Mouse (Mus musculus) C2C12 (cell line): ENCODE measurements around the gene Ankrd61. TPM values are rescaled to one million over a fixed set of nuclear protein-coding genes. Genes with fewer than 3 reads are reported as not detected.

Experiments
- H3K27me3 ChIP-seq: one replicate; pipeline ENCODE4 v1.6.1; 2011; ENCODE audit not compliant: control insufficient read depth, insufficient read depth, insufficient read length
- H3K36me3 ChIP-seq: one replicate; pipeline ENCODE4 v1.6.1; 2011; ENCODE audit not compliant: control insufficient read depth, insufficient read depth
- H3K4me3 ChIP-seq: one replicate; pipeline ENCODE4 v1.5.1; 2011; ENCODE audit warnings: mild to moderate bottlenecking, control low read depth; ENCODE audit not compliant: poor library complexity, insufficient read depth, severe bottlenecking
- H3K79me2 ChIP-seq: one replicate; pipeline ENCODE4 v1.6.1; 2011; ENCODE audit not compliant: control insufficient read depth, insufficient read depth
- H3K79me3 ChIP-seq: one replicate; pipeline ENCODE4 v1.6.1; 2011; ENCODE audit warnings: low read depth, control low read depth
- H3ac ChIP-seq: one replicate; pipeline ENCODE3; 2011; ENCODE audit warnings: low read depth; ENCODE audit not compliant: control insufficient read depth, insufficient read length
- CEBPB ChIP-seq: IDR thresholded peaks from one replicate; pipeline ENCODE4 v1.6.1; 2011; ENCODE audit warnings: low read depth, mild to moderate bottlenecking, control low read depth, moderate library complexity
- CTCF ChIP-seq: IDR thresholded peaks from one replicate; pipeline ENCODE4 v1.5.1; 2011; ENCODE audit not compliant: control insufficient read depth, insufficient read depth, insufficient read length
- FOSL1 ChIP-seq: IDR thresholded peaks from one replicate; pipeline ENCODE4 v1.8.0; 2011; ENCODE audit warnings: mild to moderate bottlenecking, low read length; ENCODE audit not compliant: poor library complexity, insufficient read depth, severe bottlenecking
- MAX ChIP-seq: IDR thresholded peaks from one replicate; pipeline ENCODE4 v1.6.1; 2011; ENCODE audit warnings: mild to moderate bottlenecking, control low read depth
- MYOD1 ChIP-seq: IDR thresholded peaks from one replicate; pipeline ENCODE4 v1.6.1; 2011; ENCODE audit warnings: low read depth; ENCODE audit not compliant: control insufficient read depth, insufficient read length
- MYOG ChIP-seq: IDR thresholded peaks from one replicate; pipeline ENCODE4 v1.6.1; 2011; ENCODE audit not compliant: control insufficient read depth, insufficient read length; ENCODE audit errors: extremely low read depth
- USF1 ChIP-seq: IDR thresholded peaks from one replicate; pipeline ENCODE4 v1.6.1; 2011; ENCODE audit warnings: low read depth, mild to moderate bottlenecking, control low read depth, moderate library complexity
- polyA plus RNA-seq: library from polyadenylated mRNA; unstranded; fragments of >200 nt; fragmentation: generic; extraction: Trizol; gene quantifications from one replicate; pipeline ENCODE4 v1.2.1, GENCODE M21; 2012; ENCODE audit warnings: missing spikeins

Ankrd61 gene
- polyA plus RNA-seq, 1 experiment: 0.18 TPM

DNA sequence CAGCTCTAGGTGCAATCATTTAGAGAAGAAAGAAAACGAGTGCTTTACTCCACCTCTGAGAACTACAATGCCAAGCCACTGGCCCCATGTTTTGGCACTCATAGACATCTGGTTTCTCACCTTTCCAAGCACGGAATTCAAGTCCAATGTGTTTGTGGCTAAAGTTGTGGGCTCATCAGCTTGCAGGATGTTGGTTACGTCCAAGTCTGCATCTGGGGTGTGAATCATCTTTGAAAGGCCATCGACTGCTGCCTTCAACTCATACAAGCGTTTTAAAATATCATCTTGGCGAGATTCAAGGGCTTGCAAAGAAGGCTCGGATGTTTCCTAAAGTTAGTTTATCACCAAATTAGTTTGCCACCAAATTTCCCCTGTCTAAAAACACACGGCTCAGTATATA, 8.9 kb upstream of the Ankrd61 start:
- Histone ChIP-seq H3K4me3 (no peak overlapping the region), H3K36me3 (peaks cover 56% of the 10 kb centered on the region), H3K27me3 (no peaks in the 10 kb centered on the region), H3ac (no peak overlapping the region), H3K79me2 (peaks cover 74% of the 10 kb centered on the region), H3K79me3 (peaks cover 43% of the 10 kb centered on the region)
- TF ChIP-seq CEBPB: no peak
- no peak for TF ChIP-seq MYOG

DNA sequence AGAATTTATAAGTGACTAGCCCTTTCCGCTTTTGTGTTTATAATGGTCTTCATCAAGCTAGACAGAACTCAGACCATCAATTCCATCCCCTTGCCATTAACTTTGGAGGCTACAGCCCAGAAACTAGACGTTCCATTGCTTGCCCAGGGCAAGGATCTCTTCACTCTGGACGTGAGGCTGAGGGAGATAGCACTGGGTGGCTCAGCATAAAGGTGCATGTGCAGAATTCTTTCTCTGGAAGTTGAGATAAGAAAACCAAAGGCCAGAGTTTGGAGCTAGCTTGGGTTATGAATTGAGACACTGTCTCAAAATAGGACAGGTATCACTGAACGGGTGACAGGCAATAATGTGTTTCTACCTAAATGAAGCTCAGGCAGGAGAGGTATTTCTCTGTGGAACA, 6.3 kb upstream of the Ankrd61 start:
- no peak for TF ChIP-seq MAX
- no peak for TF ChIP-seq USF1
- TF ChIP-seq FOSL1: no peak
- no peak for TF ChIP-seq MYOD1
- TF ChIP-seq CTCF: no peak
- TF ChIP-seq CEBPB: no peak
- TF ChIP-seq MYOG: no peak
- Histone ChIP-seq H3K4me3 (no peak overlapping the region), H3K79me3 (peaks cover 29% of the 10 kb centered on the region), H3ac (no peak overlapping the region), H3K79me2 (peaks cover 51% of the 10 kb centered on the region), H3K36me3 (peaks cover 73% of the 10 kb centered on the region), H3K27me3 (no peaks in the 10 kb centered on the region)

DNA sequence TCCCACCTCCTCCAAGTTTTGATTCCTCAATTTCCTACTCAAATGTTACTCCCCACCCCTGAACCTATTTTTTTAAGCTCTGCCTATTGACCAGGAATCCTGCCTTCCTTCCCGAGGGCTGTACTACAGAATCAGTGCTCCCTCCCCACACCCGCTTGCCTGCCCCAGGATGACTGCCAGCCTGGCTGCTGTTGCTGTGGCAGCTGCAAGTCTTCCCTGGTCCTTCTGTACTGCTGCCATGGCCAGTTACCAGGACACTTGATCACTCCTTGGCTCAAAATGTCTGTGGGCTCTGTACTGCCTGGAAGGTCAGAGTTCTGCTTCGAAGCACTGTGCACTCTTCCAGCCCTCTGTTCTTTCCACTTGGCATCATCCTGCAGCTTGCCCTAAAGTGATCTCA, 4.6 kb upstream of the Ankrd61 start:
- H3K36me3 ChIP-seq: peaks cover 74% of the 10 kb centered on the region

DNA sequence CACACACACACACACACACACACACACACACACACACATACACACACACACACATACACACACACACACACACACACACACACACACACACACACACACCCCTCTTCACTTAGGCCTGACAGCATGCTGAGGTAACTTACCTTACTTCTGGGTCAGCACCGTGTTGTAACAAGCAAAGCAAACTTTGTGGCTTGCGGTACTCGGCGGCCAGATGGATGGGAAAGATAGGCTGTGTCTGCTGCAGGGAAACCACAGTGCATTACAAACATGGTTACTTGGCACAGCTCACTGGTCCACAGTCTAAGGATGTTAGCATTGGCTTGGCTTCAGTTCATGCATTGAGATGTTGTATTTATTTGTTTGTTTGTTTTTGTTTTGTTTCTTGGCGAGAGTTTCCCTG, 4.1 kb downstream of the Ankrd61 start:
- peaks cover 33% of the 10 kb centered on the region for H3K36me3 ChIP-seq
- H3ac ChIP-seq: no peak overlapping the region
- no peak overlapping the region for H3K4me3 ChIP-seq
- no peaks in the 10 kb centered on the region for H3K79me2 ChIP-seq
- no peaks in the 10 kb centered on the region for H3K27me3 ChIP-seq
- H3K79me3 ChIP-seq: no peaks in the 10 kb centered on the region
- TF ChIP-seq USF1: no peak
- no peak for TF ChIP-seq MYOG
- TF ChIP-seq MAX: no peak
- TF ChIP-seq FOSL1: no peak
- TF ChIP-seq CTCF: no peak
- no peak for TF ChIP-seq MYOD1
- no peak for TF ChIP-seq CEBPB

More for the DNA sequence above, 4.6 kb upstream of the Ankrd61 start:
- no peak for TF ChIP-seq CEBPB
- TF ChIP-seq MYOG: no peak
- TF ChIP-seq MYOD1: no peak
- no peak for TF ChIP-seq USF1
- no peak for TF ChIP-seq MAX
- no peak for TF ChIP-seq FOSL1
- no peak for TF ChIP-seq CTCF
- Histone ChIP-seq H3K27me3 (no peaks in the 10 kb centered on the region), H3K79me2 (peaks cover 34% of the 10 kb centered on the region), H3K79me3 (peaks cover 14% of the 10 kb centered on the region), H3ac (no peak overlapping the region), H3K4me3 (no peak overlapping the region)

DNA sequence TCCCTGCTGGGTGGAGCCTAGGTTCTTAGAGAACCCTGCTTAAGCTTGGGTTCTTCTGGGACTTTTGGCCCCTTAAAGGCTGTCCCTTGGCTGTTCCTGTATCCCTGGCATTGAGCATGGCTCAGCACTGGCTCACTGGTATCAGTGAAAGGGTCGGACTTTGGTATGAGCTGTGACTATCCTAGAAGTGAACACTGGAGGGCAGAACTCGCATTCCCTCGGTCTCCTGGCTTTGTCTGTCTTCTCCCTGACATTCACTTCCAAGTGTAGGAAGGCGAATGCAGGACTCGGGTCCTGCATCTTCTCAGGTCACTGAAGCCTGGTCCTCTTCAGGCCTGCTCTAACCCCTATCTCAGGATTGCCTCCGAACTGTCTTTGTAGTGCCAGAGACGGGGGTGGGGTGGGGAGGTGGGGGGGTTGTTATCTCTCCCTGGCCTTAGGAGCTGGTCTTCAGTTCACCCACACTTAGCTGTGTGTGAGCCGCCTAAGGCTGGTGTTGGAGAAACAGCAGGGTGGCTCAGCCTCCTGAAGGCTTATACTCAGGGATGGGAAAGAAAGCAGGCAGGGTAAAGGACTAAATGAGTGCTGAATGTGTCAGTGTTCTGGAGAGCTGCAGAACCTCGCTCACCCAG, 5.1 kb downstream of the Ankrd61 start:
- no peak overlapping the region for H3K4me3 ChIP-seq
- H3K36me3 ChIP-seq: peaks cover 38% of the 10 kb centered on the region
- H3K79me2 ChIP-seq: no peaks in the 10 kb centered on the region
- H3ac ChIP-seq: no peak overlapping the region
- TF ChIP-seq FOSL1: no peak
- no peak for TF ChIP-seq MAX
- no peak for TF ChIP-seq CTCF
- no peaks in the 10 kb centered on the region for H3K27me3 ChIP-seq
- no peaks in the 10 kb centered on the region for H3K79me3 ChIP-seq

DNA sequence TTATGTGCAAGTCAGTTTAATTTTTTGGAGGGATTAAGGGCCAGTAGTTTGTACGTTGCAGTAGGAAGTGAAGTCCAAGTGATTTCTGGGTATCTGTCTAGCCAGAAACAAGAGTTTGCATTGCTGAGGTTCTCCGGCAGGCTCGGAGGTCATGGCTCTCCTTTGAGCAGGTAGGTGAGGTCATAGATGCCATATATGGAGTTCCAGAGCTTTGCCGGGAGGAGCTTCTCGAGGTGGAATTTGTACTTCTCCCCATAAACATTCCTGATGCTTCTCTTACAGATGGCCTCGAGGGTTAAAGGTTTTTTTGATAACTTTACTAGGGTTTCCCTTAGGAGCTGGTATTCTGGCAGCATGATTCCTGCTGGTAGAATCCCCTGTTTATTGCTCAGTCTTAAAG, 6.7 kb downstream of the Ankrd61 start:
- no peak overlapping the region for H3ac ChIP-seq
- TF ChIP-seq CEBPB: no peak
- TF ChIP-seq MAX: no peak
- TF ChIP-seq CTCF: no peak
- no peak for TF ChIP-seq FOSL1
- TF ChIP-seq MYOD1: no peak
- TF ChIP-seq MYOG: no peak
- TF ChIP-seq USF1: no peak
- no peak overlapping the region for H3K4me3 ChIP-seq
- no peaks in the 10 kb centered on the region for H3K27me3 ChIP-seq
- H3K79me2 ChIP-seq: no peaks in the 10 kb centered on the region
- no peaks in the 10 kb centered on the region for H3K79me3 ChIP-seq
- peaks cover 51% of the 10 kb centered on the region for H3K36me3 ChIP-seq
